Mouse (Mus musculus) forebrain, embryonic 11.5 days (tissue): ENCODE data around the gene Nfe2l2. TPM values are rescaled to one million over a fixed set of nuclear protein-coding genes. Genes with fewer than 3 reads are reported as not detected.

Source experiments
- ATAC-seq: fragments of 200-750 bp; cut with Nextera tagmentation; replicated peaks from 2 replicates; pipeline ENCODE4 v1.8.0; 2017; ENCODE audit warnings: moderate TSS enrichment; ENCODE audit not compliant: low FRiP score
- DNase-seq: peaks from one replicate; pipeline ENCODE4 v3.0.0-alpha.2; 2017; ENCODE audit warnings: low spot score
- H3K27ac ChIP-seq: fragments of 300-500 bp; sonication (generic); 2 replicates; pipeline ENCODE4 v1.5.1; 2014; ENCODE audit warnings: low read depth, low read length
- H3K27me3 ChIP-seq: fragments of 300-500 bp; sonication (generic); 2 replicates; pipeline ENCODE4 v1.6.1; 2014; ENCODE audit warnings: mild to moderate bottlenecking, low read length, mixed read lengths; ENCODE audit not compliant: control insufficient read depth, insufficient read depth
- H3K36me3 ChIP-seq: fragments of 300-500 bp; sonication (generic); 2 replicates; pipeline ENCODE4 v1.6.1; 2014; ENCODE audit warnings: mild to moderate bottlenecking, low read length, moderate library complexity, mixed read lengths; ENCODE audit not compliant: control insufficient read depth, insufficient read depth
- H3K4me1 ChIP-seq: fragments of 300-500 bp; sonication (generic); replicated peaks from 2 replicates; pipeline ENCODE4 v1.6.1; 2014; ENCODE audit warnings: low read length, mixed read lengths; ENCODE audit not compliant: control insufficient read depth, insufficient read depth
- H3K4me2 ChIP-seq: fragments of 300-500 bp; sonication (generic); 2 replicates; pipeline ENCODE4 v1.6.1; 2014; ENCODE audit warnings: low read depth, mild to moderate bottlenecking, low read length, moderate library complexity, mixed read lengths; ENCODE audit not compliant: severe bottlenecking
- H3K4me3 ChIP-seq: fragments of 300-500 bp; sonication (generic); 2 replicates; pipeline ENCODE4 v1.5.1; 2014; ENCODE audit warnings: low read depth, low read length
- H3K9ac ChIP-seq: fragments of 300-500 bp; sonication (generic); 2 replicates; pipeline ENCODE4 v1.6.1; 2014; ENCODE audit warnings: low read length
- H3K9me3 ChIP-seq: fragments of 300-500 bp; sonication (generic); 2 replicates; pipeline ENCODE4 v1.6.1; 2016; ENCODE audit warnings: low read length, mixed read lengths; ENCODE audit not compliant: control insufficient read depth
- WGBS: fragments of 180-500 bp; shearing (Covaris S2); extraction: QIAGEN DNeasy Blood & Tissue Kit; methylation state at CpG from one replicate; pipeline ENCODE4 v1.1.7; 2014; 5-methylcytosine and 5-hydroxymethylcytosine counted together
- polyA plus RNA-seq: library from polyadenylated mRNA; unstranded; fragments of >200 nt; fragmentation: Nextera tagmentation; extraction: Ambion mirVana; gene quantifications from 2 replicates; pipeline ENCODE4 v1.2.1, GENCODE M21; 2014

Gene Nfe2l2
- polyA plus RNA-seq, 1 experiment from 2014 or later = 26.8 TPM

GRCm38 (mm10) chr2:75702588-75702976, 1.9 kb downstream of the Nfe2l2 start:
- Histone ChIP-seq H3K4me1 (peaks cover 3% of the 10 kb centered on the region; the same call in 1 of the 2 replicates), H3K4me2 (peak overlapping the region; percentile 82), H3K9ac (no peak overlapping the region; the same call in 1 of the 2 replicates), H3K36me3 (no peaks in the 10 kb centered on the region), H3K9me3 (no peaks in the 10 kb centered on the region), H3K27ac (no peak overlapping the region), H3K4me3 (peak overlapping the region; percentile 62), H3K27me3 (no peaks in the 10 kb centered on the region)
- ATAC-seq (no peak), DNase-seq (no peak)
- WGBS = 53% methylated on average over 5 of the region's 5 CpGs

GRCm38 (mm10) chr2:75701822-75702587, 2.4 kb downstream of the Nfe2l2 start:
- Histone ChIP-seq H3K9ac (no peak overlapping the region), H3K4me1 (peaks cover 3% of the 10 kb centered on the region; the same call in 1 of the 2 replicates), H3K9me3 (no peaks in the 10 kb centered on the region), H3K36me3 (no peaks in the 10 kb centered on the region), H3K27me3 (no peaks in the 10 kb centered on the region), H3K27ac (no peak overlapping the region), H3K4me2 (peak overlapping the region; percentile 82; the same call in 1 of the 2 replicates), H3K4me3 (no peak overlapping the region)
- DNase-seq (no peak), ATAC-seq (no peak)
- WGBS = 88% methylated on average over 9 of the region's 9 CpGs

- ATAC-seq = no peak
- Histone ChIP-seq H3K27me3 (no peaks in the 10 kb centered on the region), H3K27ac (no peak overlapping the region), H3K36me3 (no peaks in the 10 kb centered on the region), H3K9me3 (no peaks in the 10 kb centered on the region), H3K4me1 (peaks cover 3% of the 10 kb centered on the region; the same call in 1 of the 2 replicates), H3K4me2 (no peak overlapping the region), H3K9ac (no peak overlapping the region), H3K4me3 (no peak overlapping the region)
- WGBS = 73% methylated on average over 3 of the region's 3 CpGs
- DNase-seq = no peak
These were observed 3.2 kb downstream of the Nfe2l2 start for GRCm38 (mm10) chr2:75701207-75701606.

GRCm38 (mm10) chr2:75700543-75700942, 3.9 kb downstream of the Nfe2l2 start:
- Histone ChIP-seq H3K9me3 (no peaks in the 10 kb centered on the region), H3K36me3 (no peaks in the 10 kb centered on the region), H3K4me3 (no peak overlapping the region), H3K4me2 (no peak overlapping the region), H3K9ac (no peak overlapping the region), H3K27me3 (no peaks in the 10 kb centered on the region), H3K4me1 (peaks cover 3% of the 10 kb centered on the region; the same call in 1 of the 2 replicates), H3K27ac (no peak overlapping the region)
- no peak for DNase-seq
- WGBS = 87% methylated on average over 3 of the region's 3 CpGs
- ATAC-seq = no peak

- H3K27me3 ChIP-seq = no peaks in the 10 kb centered on the region
- H3K4me1 ChIP-seq = no peaks in the 10 kb centered on the region; the same call in 1 of the 2 replicates
- DNase-seq (no peak), ATAC-seq (no peak)
- no peaks in the 10 kb centered on the region for H3K9me3 ChIP-seq
- no peak overlapping the region for H3K27ac ChIP-seq
- H3K9ac ChIP-seq = no peak overlapping the region
- no peak overlapping the region for H3K4me3 ChIP-seq
- 86% methylated on average over 3 of the region's 3 CpGs for WGBS
- H3K36me3 ChIP-seq = no peaks in the 10 kb centered on the region
- H3K4me2 ChIP-seq = no peak overlapping the region
These were observed 5.6 kb downstream of the Nfe2l2 start for GRCm38 (mm10) chr2:75698874-75699273.

GRCm38 (mm10) chr2:75698007-75698406, 6.4 kb downstream of the Nfe2l2 start:
- Histone ChIP-seq H3K27me3 (no peaks in the 10 kb centered on the region), H3K4me1 (no peaks in the 10 kb centered on the region; the same call in 1 of the 2 replicates), H3K4me2 (no peak overlapping the region), H3K9me3 (no peaks in the 10 kb centered on the region), H3K4me3 (no peak overlapping the region), H3K27ac (no peak overlapping the region), H3K9ac (no peak overlapping the region), H3K36me3 (no peaks in the 10 kb centered on the region)
- ATAC-seq (no peak), DNase-seq (no peak)
- 38% methylated on average over 4 of the region's 4 CpGs for WGBS

- Histone ChIP-seq H3K36me3 (no peaks in the 10 kb centered on the region), H3K4me2 (no peak overlapping the region), H3K27me3 (no peaks in the 10 kb centered on the region), H3K9ac (no peak overlapping the region), H3K4me1 (no peaks in the 10 kb centered on the region; the same call in 1 of the 2 replicates), H3K27ac (no peak overlapping the region), H3K9me3 (no peaks in the 10 kb centered on the region), H3K4me3 (no peak overlapping the region)
- WGBS = 89% methylated on average over 3 of the region's 3 CpGs
- DNase-seq (no peak), ATAC-seq (no peak)
These were observed 7.2 kb downstream of the Nfe2l2 start for GRCm38 (mm10) chr2:75697222-75697621.

GRCm38 (mm10) chr2:75696371-75696770, 8.1 kb downstream of the Nfe2l2 start:
- no peaks in the 10 kb centered on the region for H3K9me3 ChIP-seq
- no peak for ATAC-seq
- no peak overlapping the region for H3K4me2 ChIP-seq
- H3K27me3 ChIP-seq = no peaks in the 10 kb centered on the region
- no peak for DNase-seq
- 68% methylated on average over 5 of the region's 5 CpGs for WGBS
- no peak overlapping the region for H3K27ac ChIP-seq
- no peak overlapping the region for H3K9ac ChIP-seq
- H3K4me1 ChIP-seq = no peaks in the 10 kb centered on the region
- no peaks in the 10 kb centered on the region for H3K36me3 ChIP-seq
- H3K4me3 ChIP-seq = no peak overlapping the region
